ENCODE assay signal across 7 mouse cellular contexts in genomic region chr7:6283451-6284075, GRCm38 (mm10). TPM values are rescaled to one million over a fixed set of nuclear protein-coding genes. Genes with fewer than 3 reads are reported as not detected.
DNase-seq lines count a peak whose midpoint lies in the region; ATAC-seq lines count a peak whose summit lies in the region.

No protein-coding gene starts in this region.

- H3K36me3 ChIP-seq in intestine, embryonic 15.5 days, result no peaks in the 10 kb centered on the region
- H3K36me3 ChIP-seq in midbrain, embryonic 10.5 days, result no peaks in the 10 kb centered on the region

- peak; percentile 72 for ATAC-seq in intestine, embryonic 15.5 days

- H3K4me3 ChIP-seq in intestine, embryonic 15.5 days (replicated peaks), result peak overlapping the region; percentile 52
- peak overlapping the region; percentile 60 for H3K4me3 ChIP-seq in midbrain, embryonic 10.5 days

- intact Hi-C loops in left cerebral cortex, postnatal 25 days (cut with DNase I), result loop anchor here (2.0 to 5.0 kb wide), 3 partner anchors 43 to 111 kb away; partner anchors contain the start of gene Zfp444

- H3K9me3 ChIP-seq in intestine, embryonic 15.5 days, result no peaks in the 10 kb centered on the region
- no peaks in the 10 kb centered on the region for H3K9me3 ChIP-seq in midbrain, embryonic 10.5 days (replicated peaks)

- peak overlapping the region; percentile 61 for H3K27ac ChIP-seq in intestine, embryonic 15.5 days
- H3K27ac ChIP-seq in midbrain, embryonic 10.5 days (replicated peaks), result peak overlapping the region; percentile 82

- H3K27me3 ChIP-seq in intestine, embryonic 15.5 days (replicated peaks), result no peaks in the 10 kb centered on the region
- H3K27me3 ChIP-seq in midbrain, embryonic 10.5 days (ENCODE audit: low read depth, poor library complexity, severe bottlenecking), result no peaks in the 10 kb centered on the region

- H3K9ac ChIP-seq in intestine, embryonic 15.5 days, result peak overlapping the region; percentile 56

- H3K4me2 ChIP-seq in intestine, embryonic 15.5 days (replicated peaks), result peak overlapping the region; percentile 60

- peaks cover 12% of the 10 kb centered on the region for H3K4me1 ChIP-seq in intestine, embryonic 15.5 days (replicated peaks)
- peaks cover 24% of the 10 kb centered on the region for H3K4me1 ChIP-seq in midbrain, embryonic 10.5 days

- DNase-seq in adrenal gland, adult 18-20 months (ENCODE audit: low spot score in 2 of 2), result peak; percentile 65 to 70
- peak; percentile 94 for DNase-seq in embryo, embryonic 10.5 days (ENCODE audit: low spot score)
- DNase-seq in gastrocnemius, postnatal 25 days, result peak; percentile 69
- peak; percentile 87 to 93 for DNase-seq in left cerebral cortex, postnatal 25 days (ENCODE audit: low spot score in 2 of 2)
- peak; percentile 86 for DNase-seq in midbrain, embryonic 10.5 days (ENCODE audit: low spot score)
- DNase-seq in right cerebral cortex, postnatal 4 days, result peak; percentile 76

- 2% methylated on average over 23 of the region's 23 CpGs for WGBS in intestine, embryonic 15.5 days
- 1% methylated on average over 23 of the region's 23 CpGs for WGBS in midbrain, embryonic 10.5 days

RNA-seq across cellular contexts. Expression of gene Zfp667, which starts 2.8 kb away (rescaled TPM):
- total RNA-seq in adrenal gland, adult 18-20 months (2021), result 1 to 10 TPM; 5.1 to 6.3 TPM
- total RNA-seq in gastrocnemius, postnatal 25 days (2021), result 1 to 10 TPM; 2.7 to 3.8 TPM
- 5.4 and 6.5 TPM in 2 replicates for polyA plus RNA-seq in intestine, embryonic 15.5 days (2015; fragmentation: Nextera tagmentation; extraction: Ambion mirVana)
- total RNA-seq in left cerebral cortex, postnatal 25 days (2021), result 10 to 100 TPM; 11.4 to 11.7 TPM
- 6.3 and 7.7 TPM in 2 replicates for polyA plus RNA-seq in midbrain, embryonic 10.5 days (2016; fragmentation: Nextera tagmentation; extraction: Ambion mirVana)

RNA-seq across cellular contexts. Expression of gene Epp13, which starts 31.1 kb away (rescaled TPM):
- not detected for total RNA-seq in adrenal gland, adult 18-20 months (2021)
- not detected for total RNA-seq in gastrocnemius, postnatal 25 days (2021)
- not detected in 2 replicates for polyA plus RNA-seq in intestine, embryonic 15.5 days (2015; fragmentation: Nextera tagmentation; extraction: Ambion mirVana)
- total RNA-seq in left cerebral cortex, postnatal 25 days (2021), result not detected
- polyA plus RNA-seq in midbrain, embryonic 10.5 days (2016; fragmentation: Nextera tagmentation; extraction: Ambion mirVana), result not detected in 2 replicates

RNA-seq across cellular contexts. Expression of gene Zfp583, which starts 47.5 kb away (rescaled TPM):
- 1 to 10 TPM; 3.1 to 3.3 TPM for total RNA-seq in adrenal gland, adult 18-20 months (2021)
- total RNA-seq in gastrocnemius, postnatal 25 days (2021), result 1 to 10 TPM in 1 of 2 experiments, under 1 TPM in 1; 0.41 to 1.0 TPM
- 4.5 and 4.9 TPM in 2 replicates for polyA plus RNA-seq in intestine, embryonic 15.5 days (2015; fragmentation: Nextera tagmentation; extraction: Ambion mirVana)
- 10 to 100 TPM; 10.8 to 12.4 TPM for total RNA-seq in left cerebral cortex, postnatal 25 days (2021)
- polyA plus RNA-seq in midbrain, embryonic 10.5 days (2016; fragmentation: Nextera tagmentation; extraction: Ambion mirVana), result 5.2 and 8.0 TPM in 2 replicates

RNA-seq across cellular contexts. Expression of gene Gm3854, which starts 60.0 kb away (rescaled TPM):
- under 1 TPM; 0.53 to 0.80 TPM for total RNA-seq in adrenal gland, adult 18-20 months (2021)
- under 1 TPM; 0.16 to 0.23 TPM for total RNA-seq in gastrocnemius, postnatal 25 days (2021)
- polyA plus RNA-seq in intestine, embryonic 15.5 days (2015; fragmentation: Nextera tagmentation; extraction: Ambion mirVana), result 0.85 and 1.3 TPM in 2 replicates
- 1 to 10 TPM; 5.2 to 7.3 TPM for total RNA-seq in left cerebral cortex, postnatal 25 days (2021)
- polyA plus RNA-seq in midbrain, embryonic 10.5 days (2016; fragmentation: Nextera tagmentation; extraction: Ambion mirVana), result 2.9 and 3.9 TPM in 2 replicates

Comparison
In these comparisons a context has a peak if more than half of its experiments do, and no peak if none do; other contexts are left out.
1. Peak in every context shown above with its lines: DNase-seq, ATAC-seq, H3K4me3 ChIP-seq and H3K27ac ChIP-seq.